Mouse (Mus musculus) monocyte, adult 5-6 weeks (primary cell): ENCODE measurements around the gene Bmpr1a. TPM values are rescaled to one million over a fixed set of nuclear protein-coding genes. Genes with fewer than 3 reads are reported as not detected.

Experiments used
- ATAC-seq: fragments of 153-309, 156-312 bp; replicated peaks from 2 replicates; pipeline ENCODE4 v1.8.0; 2017; ENCODE audit warnings: mild to moderate bottlenecking; ENCODE audit not compliant: low TSS enrichment, insufficient number of reproducible peaks, severe bottlenecking, poor library complexity, low FRiP score
- total RNA-seq: library from RNA; stranded (forward); fragments of 200-1000, 200-491, 200-594 nt; gene quantifications from 3 replicates; pipeline ENCODE4 v1.2.3, GENCODE M21; 2017

Gene Bmpr1a
- total RNA-seq = 0.53 to 1.6 TPM (median 0.68 TPM) in 3 replicates

- no peak for ATAC-seq
Observed at GRCm38 (mm10) chr14:34503325-34503647, at the start of gene Bmpr1a. Gene Bmpr1a, minus strand, starts transcription at chr14:34503341.

GRCm38 (mm10) chr14:34552226-34552625 lies 49.1 kb upstream of the Bmpr1a start:
- ATAC-seq = no peak

GRCm38 (mm10) chr14:34549004-34549671 lies 46.0 kb upstream of the Bmpr1a start:
- peak; percentile 40; the same call in 1 of the 2 replicates for ATAC-seq

GRCm38 (mm10) chr14:34548391-34549001 lies 45.4 kb upstream of the Bmpr1a start:
- no peak for ATAC-seq

- no peak for ATAC-seq
Observed at GRCm38 (mm10) chr14:34544545-34544944, 41.4 kb upstream of the Bmpr1a start.

GRCm38 (mm10) chr14:34544001-34544400 lies 40.9 kb upstream of the Bmpr1a start:
- no peak for ATAC-seq

GRCm38 (mm10) chr14:34543596-34543995 lies 40.5 kb upstream of the Bmpr1a start:
- no peak for ATAC-seq

- no peak for ATAC-seq
Observed at GRCm38 (mm10) chr14:34541896-34542295, 38.8 kb upstream of the Bmpr1a start.

- no peak for ATAC-seq
Observed at GRCm38 (mm10) chr14:34540685-34541162, 37.6 kb upstream of the Bmpr1a start.

GRCm38 (mm10) chr14:34535883-34536282 lies 32.7 kb upstream of the Bmpr1a start:
- ATAC-seq = no peak

GRCm38 (mm10) chr14:34533537-34533936 lies 30.4 kb upstream of the Bmpr1a start:
- no peak for ATAC-seq

GRCm38 (mm10) chr14:34532536-34532935 lies 29.4 kb upstream of the Bmpr1a start:
- no peak for ATAC-seq

- no peak for ATAC-seq
Observed at GRCm38 (mm10) chr14:34528804-34529203, 25.7 kb upstream of the Bmpr1a start.

GRCm38 (mm10) chr14:34522701-34523100 lies 19.6 kb upstream of the Bmpr1a start, which contains the start of gene 9230112D13Rik:
Gene 9230112D13Rik, minus strand, starts transcription at chr14:34522801.
- ATAC-seq = no peak

GRCm38 (mm10) chr14:34517959-34518544 lies 14.9 kb upstream of the Bmpr1a start:
- no peak for ATAC-seq

- ATAC-seq = no peak
Observed at GRCm38 (mm10) chr14:34516960-34517577, 13.9 kb upstream of the Bmpr1a start.

GRCm38 (mm10) chr14:34515860-34516259 lies 12.7 kb upstream of the Bmpr1a start:
- ATAC-seq = no peak

GRCm38 (mm10) chr14:34514120-34514519 lies 11.0 kb upstream of the Bmpr1a start:
- no peak for ATAC-seq

GRCm38 (mm10) chr14:34512602-34513001 lies 9.5 kb upstream of the Bmpr1a start:
- no peak for ATAC-seq

- no peak for ATAC-seq
Observed at GRCm38 (mm10) chr14:34511901-34512300, 8.8 kb upstream of the Bmpr1a start.
